Mouse (Mus musculus) megakaryocyte, embryonic 14.5 days (primary cell): ENCODE results near the gene Cd151.

ENCODE experiments used
- FLI1 ChIP-seq: IDR thresholded peaks from 2 replicates; pipeline ENCODE4 v1.6.1; 2012; ENCODE audit warnings: low read length, inconsistent platforms, mixed read lengths
- GATA1 ChIP-seq: IDR thresholded peaks from 3 replicates; pipeline ENCODE4 v1.6.1; 2012; ENCODE audit warnings: mixed read lengths, low read length, inconsistent platforms, borderline replicate concordance

DNA sequence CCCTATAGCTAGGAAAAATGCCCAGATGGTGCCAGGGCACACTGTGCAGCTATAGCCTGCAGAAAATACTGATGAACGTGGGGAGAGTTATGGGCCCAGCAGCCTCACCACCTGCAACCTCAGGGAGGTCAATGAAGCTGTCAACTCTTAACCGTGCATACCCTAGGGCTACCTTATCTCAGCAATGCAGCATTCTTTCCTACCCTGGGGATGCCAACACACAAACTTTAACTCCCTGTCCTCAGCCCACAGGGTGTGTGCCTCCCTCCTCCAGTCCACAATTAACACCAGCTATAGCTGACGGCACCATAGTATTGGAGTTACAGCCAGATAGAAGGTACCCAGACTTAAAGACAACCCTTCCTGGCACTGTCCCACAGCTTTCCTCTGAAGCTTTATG, 51.7 kb downstream of the Cd151 start:
- TF ChIP-seq GATA1: no peak
- no peak for TF ChIP-seq FLI1
